8 mouse cellular contexts compared by ENCODE assay signal in the genomic region with DNA sequence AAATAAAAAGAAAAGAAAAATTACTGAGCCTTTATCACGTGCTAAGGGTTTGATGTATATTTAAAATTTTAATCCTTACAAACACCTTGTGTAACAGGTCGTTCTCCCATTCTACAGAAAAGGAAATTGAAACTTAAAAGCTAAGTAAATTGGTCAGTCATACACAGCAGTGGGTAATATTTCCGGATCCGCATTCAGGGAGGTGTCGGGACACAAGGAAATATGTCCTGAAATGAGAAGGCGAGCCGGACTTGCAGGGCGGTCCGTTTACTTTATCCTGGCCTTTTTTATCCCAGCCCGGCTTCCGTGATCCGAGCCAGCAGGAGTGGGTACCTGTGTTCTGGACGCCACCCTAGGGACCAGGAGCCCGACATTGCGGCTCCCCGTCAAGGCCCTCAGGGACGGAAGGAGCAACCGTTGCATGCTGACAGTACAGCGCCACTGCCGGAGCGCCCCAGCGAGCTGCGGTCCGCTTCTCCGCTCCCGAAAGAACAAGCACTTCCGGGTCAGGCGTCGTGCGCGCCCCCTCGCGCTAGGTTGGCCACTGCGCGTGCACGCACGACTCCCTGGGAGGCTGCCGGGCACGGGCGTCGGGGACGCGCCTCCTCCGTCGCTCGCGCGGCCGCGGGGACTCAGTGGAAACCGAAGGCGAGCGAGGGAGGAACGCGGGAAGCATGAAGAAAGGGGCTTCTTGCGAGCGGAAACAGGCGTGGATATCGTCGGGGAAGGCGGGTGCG. TPM values are rescaled to one million over a fixed set of nuclear protein-coding genes. Genes with fewer than 3 reads are reported as not detected.
A peak's percentile ranks its signal among the peaks of the same experiment; 100 is the strongest.
DNase-seq lines count a peak whose midpoint lies in the region; ATAC-seq lines count a peak whose summit lies in the region.

A gene (plus strand): TSS at position 508 of the 737 bp plus-strand sequence.
A gene (minus strand): TSS at position 512 of the 737 bp plus-strand sequence.

- DNase-seq in adrenal gland, adult 18-20 months (ENCODE audit: low spot score in 2 of 2) = peak; percentile 98
- peak; percentile 99 for DNase-seq in embryo, embryonic 11 days
- peak; percentile 97 for DNase-seq in gastrocnemius, postnatal 25 days
- peak; percentile 98 for DNase-seq in intestine, embryonic 14.5 days (ENCODE audit: low spot score)
- peak; percentile 97 for DNase-seq in left cerebral cortex, postnatal 14 days (ENCODE audit: low spot score in 2 of 2)
- DNase-seq in mesoderm, embryonic 11.5 days (ENCODE audit: low read depth, low spot score) = peak; percentile 98
- peak; percentile 93 for DNase-seq in right cerebral cortex, postnatal 36 days (ENCODE audit: low spot score in 2 of 2)
- DNase-seq in yolk sac, embryonic 10.5 days (ENCODE audit: low spot score) = peak; percentile 93

- H3K9ac ChIP-seq in intestine, embryonic 14.5 days (ENCODE audit: low read length) = peak within 1 kb of the TSS; percentile 79

- under 1% methylated on average over 62 of the region's 62 CpGs for WGBS in intestine, embryonic 14.5 days

- ATAC-seq in intestine, embryonic 14.5 days (replicated peaks; ENCODE audit: low FRiP score, low TSS enrichment, low read depth) = peak; percentile 89

- peak within 1 kb of the TSS; percentile 71 for H3K4me2 ChIP-seq in intestine, embryonic 14.5 days (ENCODE audit: low read length)

- H3K27ac ChIP-seq in intestine, embryonic 14.5 days (ENCODE audit: low read depth) = peak within 1 kb of the TSS; percentile 97

- no peaks in the 10 kb centered on the region for H3K27me3 ChIP-seq in intestine, embryonic 14.5 days (replicated peaks; ENCODE audit: control insufficient read depth, insufficient read depth, low read length)

- intact Hi-C loops in left cerebral cortex, postnatal 14 days (cut with DNase I) = no loop called here

- H3K9me3 ChIP-seq in intestine, embryonic 14.5 days (ENCODE audit: control insufficient read depth, low read length) = no peaks in the 10 kb centered on the region

- peaks cover 33% of the 10 kb centered on the region for H3K36me3 ChIP-seq in intestine, embryonic 14.5 days (ENCODE audit: control insufficient read depth, insufficient read depth, low read length)

- H3K4me1 ChIP-seq in intestine, embryonic 14.5 days (replicated peaks; ENCODE audit: control insufficient read depth, insufficient read depth, low read length) = peaks cover 4% of the 10 kb centered on the region; the same call in 1 of the 2 replicates

- H3K4me3 ChIP-seq in intestine, embryonic 14.5 days (ENCODE audit: low read depth, low read length) = peak within 1 kb of the TSS; percentile 76

RNA-seq across cellular contexts. Expression of the first gene that starts in this region (rescaled TPM):
- 1 to 10 TPM; 7.2 to 8.2 TPM for total RNA-seq in adrenal gland, adult 18-20 months (2021)
- 10 to 100 TPM; 15.8 to 16.8 TPM for total RNA-seq in gastrocnemius, postnatal 25 days (2021)
- polyA plus RNA-seq in intestine, embryonic 14.5 days (2014; fragmentation: Nextera tagmentation; extraction: Ambion mirVana) = 20.6 and 21.2 TPM in 2 replicates
- 1 to 10 TPM; 4.0 to 6.0 TPM for total RNA-seq in left cerebral cortex, postnatal 14 days (2021)

RNA-seq across cellular contexts. Expression of the second gene that starts in this region (rescaled TPM):
- total RNA-seq in adrenal gland, adult 18-20 months (2021) = 10 to 100 TPM; 28.9 to 37.3 TPM
- total RNA-seq in gastrocnemius, postnatal 25 days (2021) = 10 to 100 TPM; 17.5 to 19.5 TPM
- 9.9 and 10.0 TPM in 2 replicates for polyA plus RNA-seq in intestine, embryonic 14.5 days (2014; fragmentation: Nextera tagmentation; extraction: Ambion mirVana)
- 10 to 100 TPM; 18.6 to 19.2 TPM for total RNA-seq in left cerebral cortex, postnatal 14 days (2021)

Comparison
In these comparisons a context has a peak if more than half of its experiments do, and no peak if none do; other contexts are left out.
1. Peak in every context shown above with its lines: DNase-seq, ATAC-seq, H3K4me3 ChIP-seq and H3K27ac ChIP-seq.